Mouse (Mus musculus) neural tube, embryonic 12.5 days (tissue): ENCODE data around the gene Cyp3a41a. TPM values are rescaled to one million over a fixed set of nuclear protein-coding genes. Genes with fewer than 3 reads are reported as not detected.
"Not testable (repeated sequence)": the region's sequence is repeated elsewhere in the genome, so short reads cannot be mapped to it uniquely, and the experiment has no call there.

Experiments
- ATAC-seq: fragments of 200-750 bp; cut with Nextera tagmentation; 2 replicates; pipeline ENCODE4 v1.8.0; 2017; ENCODE audit warnings: low read depth, mild to moderate bottlenecking, moderate TSS enrichment, moderate library complexity; ENCODE audit not compliant: low FRiP score
- H3K27ac ChIP-seq: fragments of 300-500 bp; sonication (generic); 2 replicates; pipeline ENCODE4 v1.5.1; 2016
- H3K27me3 ChIP-seq: fragments of 300-500 bp; sonication (generic); replicated peaks from 2 replicates; pipeline ENCODE4 v1.6.1; 2016; ENCODE audit warnings: mild to moderate bottlenecking
- H3K36me3 ChIP-seq: fragments of 300-500 bp; sonication (generic); 2 replicates; pipeline ENCODE4 v1.6.1; 2016; ENCODE audit warnings: mild to moderate bottlenecking
- H3K4me1 ChIP-seq: fragments of 300-500 bp; sonication (generic); 2 replicates; pipeline ENCODE4 v1.6.1; 2016
- H3K4me2 ChIP-seq: fragments of 300-500 bp; sonication (generic); replicated peaks from 2 replicates; pipeline ENCODE4 v1.6.1; 2016; ENCODE audit warnings: mild to moderate bottlenecking
- H3K4me3 ChIP-seq: fragments of 300-500 bp; sonication (generic); 2 replicates; pipeline ENCODE4 v1.5.1; 2016
- H3K9ac ChIP-seq: fragments of 300-500 bp; sonication (generic); 2 replicates; pipeline ENCODE4 v1.6.1; 2016; ENCODE audit warnings: mild to moderate bottlenecking
- H3K9me3 ChIP-seq: fragments of 300-500 bp; sonication (generic); 2 replicates; pipeline ENCODE4 v1.6.1; 2016; ENCODE audit warnings: mild to moderate bottlenecking
- WGBS: fragments of 180-500 bp; shearing (Covaris S2); methylation state at CpG from one replicate; pipeline ENCODE4 v1.1.7; 2016; 5-methylcytosine and 5-hydroxymethylcytosine counted together
- polyA plus RNA-seq: library from polyadenylated mRNA; unstranded; fragments of >200 nt; fragmentation: Nextera tagmentation; extraction: Ambion mirVana; gene quantifications from 2 replicates; pipeline ENCODE4 v1.2.1, GENCODE M21; 2016

Gene Cyp3a41a
- not detected in 2 replicates for polyA plus RNA-seq

- not testable (repeated sequence) for ATAC-seq, H3K9me3 ChIP-seq, H3K4me1 ChIP-seq, H3K4me3 ChIP-seq, H3K9ac ChIP-seq, H3K4me2 ChIP-seq, H3K27me3 ChIP-seq, H3K27ac ChIP-seq, H3K36me3 ChIP-seq
- WGBS = 100% methylated on average over 1 of the region's 2 CpGs
Measured at GRCm38 (mm10) chr5:145720036-145720435, at the start of gene Cyp3a41a. Cyp3a41a (minus strand) TSS chr5:145720136.

GRCm38 (mm10) chr5:145737512-145737911 is 17.6 kb upstream of the Cyp3a41a start:
- not testable (repeated sequence) for H3K4me3 ChIP-seq, H3K4me2 ChIP-seq, H3K36me3 ChIP-seq, H3K27me3 ChIP-seq, H3K27ac ChIP-seq, H3K9ac ChIP-seq, ATAC-seq, H3K4me1 ChIP-seq
- 82% methylated on average over 3 of the region's 3 CpGs for WGBS
- H3K9me3 ChIP-seq = peaks cover 24% of the 10 kb centered on the region

- H3K4me3 ChIP-seq, H3K27me3 ChIP-seq, H3K27ac ChIP-seq, H3K36me3 ChIP-seq, H3K9me3 ChIP-seq, ATAC-seq, H3K4me2 ChIP-seq, H3K4me1 ChIP-seq, H3K9ac ChIP-seq: not testable (repeated sequence)
- 35% methylated on average over 1 of the region's 1 CpGs for WGBS
Measured at GRCm38 (mm10) chr5:145714296-145714695, 5.6 kb downstream of the Cyp3a41a start.

GRCm38 (mm10) chr5:145707372-145707771 is 12.6 kb downstream of the Cyp3a41a start:
- not testable (repeated sequence) for H3K4me3 ChIP-seq, H3K27ac ChIP-seq, H3K4me1 ChIP-seq, ATAC-seq, H3K27me3 ChIP-seq, H3K9me3 ChIP-seq, H3K36me3 ChIP-seq, H3K4me2 ChIP-seq, H3K9ac ChIP-seq
- WGBS = 86% methylated on average over 2 of the region's 2 CpGs

- ATAC-seq = no peak
- Histone ChIP-seq H3K27ac (no peak overlapping the region), H3K9ac (no peak overlapping the region), H3K36me3 (no peaks in the 10 kb centered on the region), H3K9me3 (peaks cover 73% of the 10 kb centered on the region), H3K4me3 (no peak overlapping the region), H3K4me1 (no peaks in the 10 kb centered on the region), H3K27me3 (no peaks in the 10 kb centered on the region), H3K4me2 (no peak overlapping the region)
- WGBS = 86% methylated on average over 7 of the region's 7 CpGs
Measured at GRCm38 (mm10) chr5:145662007-145662406, 57.9 kb downstream of the Cyp3a41a start.

- H3K4me1 ChIP-seq = no peaks in the 10 kb centered on the region
- no peak overlapping the region for H3K9ac ChIP-seq
- H3K27me3 ChIP-seq = no peaks in the 10 kb centered on the region
- H3K4me2 ChIP-seq = no peak overlapping the region
- no peak overlapping the region for H3K27ac ChIP-seq
- no peak overlapping the region for H3K4me3 ChIP-seq
- peaks cover 57% of the 10 kb centered on the region for H3K9me3 ChIP-seq
- no peak for ATAC-seq
- 76% methylated on average over 4 of the region's 4 CpGs for WGBS
- H3K36me3 ChIP-seq = no peaks in the 10 kb centered on the region
Measured at GRCm38 (mm10) chr5:145647779-145648178, 72.2 kb downstream of the Cyp3a41a start.

Other genes with a start within 250 kb of the Cyp3a41a start
- not detected in 2 replicates for gene Cyp3a41b, start 135.4 kb downstream of the Cyp3a41a start, polyA plus RNA-seq
- gene Cyp3a44, start 85.7 kb upstream of the Cyp3a41a start, polyA plus RNA-seq = not detected in 2 replicates
- gene Cyp3a11, start 159.8 kb upstream of the Cyp3a41a start, polyA plus RNA-seq = not detected in 2 replicates